Mouse (Mus musculus) brown adipose tissue, adult 24 weeks (tissue): Measurements from ENCODE around the gene Pde4a. TPM values are rescaled to one million over a fixed set of nuclear protein-coding genes. Genes with fewer than 3 reads are reported as not detected.
"Not testable (repeated sequence)": the region's sequence is repeated elsewhere in the genome, so short reads cannot be mapped to it uniquely, and the experiment has no call there.

Experiments used
- H3K27ac ChIP-seq: fragments of 200-500 bp; replicated peaks from 2 replicates; pipeline ENCODE4 v1.5.1; 2012; ENCODE audit warnings: low read depth, mild to moderate bottlenecking, low read length
- H3K4me1 ChIP-seq: fragments of 200-500 bp; 2 replicates; pipeline ENCODE4 v1.6.1; 2012; ENCODE audit warnings: low read length, mixed read lengths; ENCODE audit not compliant: control insufficient read depth, insufficient read depth, insufficient read length
- H3K4me3 ChIP-seq: fragments of 200-500 bp; 2 replicates; pipeline ENCODE4 v1.5.1; 2012; ENCODE audit warnings: low read depth, mild to moderate bottlenecking, low read length, moderate library complexity; ENCODE audit not compliant: insufficient read depth
- polyA plus RNA-seq: library from polyadenylated mRNA; stranded (reverse); fragments of >200 nt; gene quantifications from 2 replicates; pipeline ENCODE4 v1.2.4, GENCODE M21; 2012; ENCODE audit not compliant: missing spikeins, insufficient read depth, insufficient read length

Pde4a gene
- polyA plus RNA-seq, 1 experiment: 29.4 TPM

DNA sequence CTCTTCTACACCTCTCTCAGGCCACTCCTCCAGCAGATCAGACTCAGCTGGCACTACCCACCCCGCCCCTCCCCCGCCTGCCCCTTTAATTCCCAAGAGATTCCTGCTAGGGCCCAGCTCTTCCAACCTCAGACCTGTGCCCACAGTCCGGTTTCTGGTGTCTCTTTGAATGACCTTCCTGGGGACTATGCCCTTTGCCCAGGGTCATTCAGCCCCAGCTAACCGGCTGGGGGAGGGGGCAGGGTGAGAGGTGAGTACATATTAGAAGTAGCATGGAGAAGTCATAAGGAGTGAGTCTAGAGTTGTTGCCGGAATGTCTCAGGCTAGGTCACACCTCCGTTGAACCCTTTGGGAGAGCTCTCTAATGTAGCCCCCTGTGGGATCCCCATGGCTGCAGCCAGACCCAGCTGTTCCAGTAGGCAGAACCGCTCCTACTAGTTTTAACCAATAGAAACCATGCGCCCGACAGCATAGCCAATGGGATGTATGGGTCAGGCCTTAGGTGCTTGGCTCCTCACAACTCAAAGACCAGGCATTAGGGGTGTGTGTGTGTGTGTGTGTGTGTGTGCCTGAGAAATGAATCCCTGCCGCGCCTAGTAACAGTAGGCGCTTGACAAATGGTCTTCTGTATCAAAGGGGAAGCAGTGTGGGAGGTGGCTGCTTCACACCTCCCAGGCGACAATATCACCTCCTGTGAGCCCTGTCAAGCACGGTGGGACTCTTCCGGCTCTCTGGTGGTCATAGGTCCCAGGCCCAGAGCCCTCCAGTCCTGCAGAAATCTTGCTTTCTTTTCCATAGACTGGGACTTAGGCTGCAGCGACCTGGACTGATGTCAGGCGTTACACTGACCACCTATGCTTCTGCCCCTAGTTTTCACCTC, 84.4 kb downstream of the Pde4a start:
- H3K27ac ChIP-seq: no peak overlapping the region; the same call in 1 of the 2 replicates
- H3K4me1 ChIP-seq: peaks cover 5% of the 10 kb centered on the region; the same call in 1 of the 2 replicates

DNA sequence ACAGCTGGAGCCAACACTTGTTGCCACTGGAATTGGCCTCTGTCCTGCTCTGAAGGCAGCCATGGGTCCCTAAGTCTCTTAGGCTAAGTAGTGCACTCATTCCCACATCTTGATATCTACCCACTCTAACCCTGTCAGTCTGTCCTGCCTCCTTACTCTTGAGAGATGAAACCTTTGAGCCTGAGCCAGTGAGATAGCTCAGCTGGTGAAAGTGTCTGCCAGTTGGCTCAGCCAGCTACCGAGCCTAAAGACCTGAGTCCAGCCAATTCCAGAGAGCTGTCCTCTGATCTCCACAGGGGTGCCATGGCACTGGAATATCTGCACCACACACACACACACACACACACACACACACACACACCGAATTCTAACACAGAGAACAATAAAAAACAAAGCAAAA, 85.0 kb downstream of the Pde4a start:
- Histone ChIP-seq H3K4me3 (no peak overlapping the region), H3K27ac (no peak overlapping the region)

More for the DNA sequence above, 84.4 kb downstream of the Pde4a start:
- H3K4me3 ChIP-seq: no peak overlapping the region

GRCm38 (mm10) chr9:21251116-21251735, 85.7 kb downstream of the Pde4a start:
- H3K4me1 ChIP-seq: peaks cover 5% of the 10 kb centered on the region; the same call in 1 of the 2 replicates
- no peak overlapping the region for H3K4me3 ChIP-seq
- no peak overlapping the region for H3K27ac ChIP-seq

More for the DNA sequence above, 85.0 kb downstream of the Pde4a start:
- H3K4me1 ChIP-seq: peaks cover 5% of the 10 kb centered on the region; the same call in 1 of the 2 replicates

GRCm38 (mm10) chr9:21254690-21255089, 89.2 kb downstream of the Pde4a start:
- no peak overlapping the region for H3K4me3 ChIP-seq
- peaks cover 5% of the 10 kb centered on the region; the same call in 1 of the 2 replicates for H3K4me1 ChIP-seq
- no peak overlapping the region for H3K27ac ChIP-seq

DNA sequence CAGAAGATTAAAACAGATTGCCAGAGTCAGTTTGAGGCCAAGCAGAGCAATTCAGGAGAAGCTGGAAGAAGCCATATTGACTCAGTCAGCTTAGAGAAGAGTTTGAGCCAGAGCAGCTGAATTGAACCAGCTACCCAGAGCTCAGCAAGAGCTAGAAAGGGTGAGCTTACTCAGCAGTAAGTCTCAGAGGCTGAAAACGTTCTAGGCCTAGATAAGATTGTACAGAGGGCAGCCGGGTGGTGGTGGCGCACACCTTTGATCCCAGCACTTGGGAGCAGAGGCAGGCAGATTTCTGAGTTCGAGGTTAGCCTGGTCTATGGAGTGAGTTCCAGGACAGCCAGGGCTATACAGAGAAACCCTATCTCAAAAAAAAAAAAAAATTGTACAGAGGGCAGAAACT, 90.8 kb downstream of the Pde4a start:
- not testable (repeated sequence) for H3K4me3 ChIP-seq, H3K27ac ChIP-seq, H3K4me1 ChIP-seq

DNA sequence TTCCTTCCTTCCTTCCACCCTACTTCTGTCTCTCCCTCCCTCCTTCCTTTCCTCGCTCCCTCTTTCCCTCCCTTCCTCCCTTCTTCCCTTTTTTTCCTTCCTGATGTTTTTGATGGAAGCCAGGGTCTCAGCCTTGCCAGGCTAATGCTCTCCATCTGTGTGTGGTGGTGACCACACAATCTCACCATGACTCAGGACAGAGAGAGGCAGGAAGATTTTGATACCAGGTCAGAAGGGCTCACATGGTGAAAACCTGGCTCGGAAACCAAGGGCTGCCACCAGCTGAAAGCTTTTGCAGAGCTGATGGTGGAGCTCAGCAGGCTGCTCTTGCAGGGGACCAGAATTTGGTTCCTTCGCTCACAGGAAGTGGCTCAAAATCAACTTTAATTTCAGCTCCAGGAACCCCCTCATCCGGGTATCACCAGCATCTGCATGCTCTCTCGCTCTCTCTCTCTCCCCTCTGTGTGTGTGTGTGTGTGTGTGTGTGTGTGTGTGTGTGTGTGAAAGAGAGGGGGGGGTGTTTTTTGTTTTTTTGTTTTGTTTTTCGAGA, 95.1 kb downstream of the Pde4a start:
- Histone ChIP-seq H3K27ac (no peak overlapping the region), H3K4me3 (no peak overlapping the region), H3K4me1 (no peaks in the 10 kb centered on the region; the same call in none of the 2 replicates)

DNA sequence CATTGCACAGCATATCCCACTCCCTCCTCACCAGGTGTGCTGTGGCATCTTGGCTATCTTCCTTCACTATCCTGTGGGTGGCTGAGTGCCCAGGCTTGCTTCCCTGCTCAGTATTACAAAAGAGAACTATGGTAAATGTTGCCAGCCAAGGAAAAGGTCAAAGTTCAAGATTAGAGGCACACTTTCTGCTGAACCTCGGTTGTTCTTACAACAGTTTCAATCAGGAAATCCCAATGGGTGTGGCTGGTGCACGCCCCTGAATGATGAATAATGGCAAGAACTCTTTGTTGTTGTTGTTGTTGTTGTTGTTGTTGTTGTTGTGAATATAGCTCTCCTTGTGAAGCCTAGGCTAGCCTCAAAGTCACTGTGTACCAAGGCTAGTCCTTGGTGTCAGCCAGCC, 96.3 kb downstream of the Pde4a start:
- H3K4me3 ChIP-seq: no peak overlapping the region
- 0 out of 2 replicates have a peak overlapping the region, but pooled peaks have one; percentile 20 for H3K27ac ChIP-seq
- peaks cover 5% of the 10 kb centered on the region for H3K4me1 ChIP-seq

Other genes starting within 250 kb of the Pde4a start
- 3.5 and 7.7 TPM in 2 replicates for gene Dnmt1, start 205.8 kb upstream of the Pde4a start, polyA plus RNA-seq
- gene S1pr2, start 188.9 kb upstream of the Pde4a start, polyA plus RNA-seq: 1.3 and 2.6 TPM in 2 replicates
- gene Mrpl4, start 163.0 kb upstream of the Pde4a start, polyA plus RNA-seq: 140 and 185 TPM in 2 replicates
- 2.3 and 3.1 TPM in 2 replicates for gene Icam1, start 149.7 kb upstream of the Pde4a start, polyA plus RNA-seq
- gene Icam4, start 136.3 kb upstream of the Pde4a start, polyA plus RNA-seq: not detected in 2 replicates
- not detected in 2 replicates for gene Icam5, start 133.6 kb upstream of the Pde4a start, polyA plus RNA-seq
- not detected in 2 replicates for gene Zglp1, start 98.6 kb upstream of the Pde4a start, polyA plus RNA-seq
- 0.79 TPM in 1 of 2 replicates, not detected in the other for gene Gm49373, start 92.6 kb upstream of the Pde4a start, polyA plus RNA-seq
- 52.7 and 55.1 TPM in 2 replicates for gene Fdx1l, start 92.1 kb upstream of the Pde4a start, polyA plus RNA-seq
- gene Gm38431, start 73.7 kb upstream of the Pde4a start, polyA plus RNA-seq: not detected in 2 replicates
- gene Raver1, start 73.7 kb upstream of the Pde4a start, polyA plus RNA-seq: 15.5 and 16.4 TPM in 2 replicates
- 3.8 and 4.1 TPM in 2 replicates for gene Tyk2, start 34.5 kb upstream of the Pde4a start, polyA plus RNA-seq
- gene Cdc37, start 15.7 kb upstream of the Pde4a start, polyA plus RNA-seq: 70.4 and 78.0 TPM in 2 replicates
- gene Keap1, start 73.6 kb downstream of the Pde4a start, polyA plus RNA-seq: 24.6 and 25.5 TPM in 2 replicates
- gene S1pr5, start 82.7 kb downstream of the Pde4a start, polyA plus RNA-seq: 2.1 and 3.6 TPM in 2 replicates
- gene Atg4d, start 99.6 kb downstream of the Pde4a start, polyA plus RNA-seq: 23.5 and 23.7 TPM in 2 replicates
- 10.9 and 16.2 TPM in 2 replicates for gene Kri1, start 122.3 kb downstream of the Pde4a start, polyA plus RNA-seq
- 11.1 and 13.5 TPM in 2 replicates for gene Cdkn2d, start 125.7 kb downstream of the Pde4a start, polyA plus RNA-seq
- not detected in 2 replicates for gene Ap1m2, start 146.6 kb downstream of the Pde4a start, polyA plus RNA-seq
- gene Slc44a2, start 155.0 kb downstream of the Pde4a start, polyA plus RNA-seq: 9.0 and 9.6 TPM in 2 replicates
- 11.7 and 13.8 TPM in 2 replicates for gene Ilf3, start 202.2 kb downstream of the Pde4a start, polyA plus RNA-seq
- gene Qtrt1, start 246.1 kb downstream of the Pde4a start, polyA plus RNA-seq: 8.0 and 11.1 TPM in 2 replicates